Mouse (Mus musculus) granulocyte monocyte progenitor cell, adult 5-6 weeks (primary cell): Measurements from ENCODE around the gene Nudt16l1. TPM values are rescaled to one million over a fixed set of nuclear protein-coding genes. Genes with fewer than 3 reads are reported as not detected.
A peak's percentile ranks its signal among the peaks of the same experiment; 100 is the strongest.

ENCODE experiments used
- ATAC-seq: replicated peaks from 2 replicates; pipeline ENCODE4 v1.8.0; 2016; ENCODE audit warnings: mild to moderate bottlenecking, moderate TSS enrichment, inconsistent platforms; ENCODE audit not compliant: poor library complexity, severe bottlenecking
- total RNA-seq, 2 experiments: library from RNA; stranded (forward) in 1 of 2; stranded (reverse) in 1 of 2; fragments of 200-712, 200-1000 nt in 1 of 2; fragments of >200 nt in 1 of 2; fragmentation: Nextera tagmentation in 1 of 2; gene quantifications; 2 replicates each; pipeline ENCODE4 v1.2.3; 2014 to 2017

The Nudt16l1 gene
- total RNA-seq, 2 experiments from 2014 or later, result 15.8 to 51.5 TPM

- ATAC-seq, result no peak
Measured at GRCm38 (mm10) chr16:4945415-4945814, 6.9 kb downstream of the Nudt16l1 start.

- ATAC-seq, result no peak
Measured at GRCm38 (mm10) chr16:4946155-4946554, 7.6 kb downstream of the Nudt16l1 start.

- ATAC-seq, result no peak
Measured at GRCm38 (mm10) chr16:4947378-4947777, 8.8 kb downstream of the Nudt16l1 start.

- ATAC-seq, result no peak
Measured at GRCm38 (mm10) chr16:4956609-4957008, 18.0 kb downstream of the Nudt16l1 start.

GRCm38 (mm10) chr16:4957446-4957845, 18.9 kb downstream of the Nudt16l1 start:
- no peak for ATAC-seq

DNA sequence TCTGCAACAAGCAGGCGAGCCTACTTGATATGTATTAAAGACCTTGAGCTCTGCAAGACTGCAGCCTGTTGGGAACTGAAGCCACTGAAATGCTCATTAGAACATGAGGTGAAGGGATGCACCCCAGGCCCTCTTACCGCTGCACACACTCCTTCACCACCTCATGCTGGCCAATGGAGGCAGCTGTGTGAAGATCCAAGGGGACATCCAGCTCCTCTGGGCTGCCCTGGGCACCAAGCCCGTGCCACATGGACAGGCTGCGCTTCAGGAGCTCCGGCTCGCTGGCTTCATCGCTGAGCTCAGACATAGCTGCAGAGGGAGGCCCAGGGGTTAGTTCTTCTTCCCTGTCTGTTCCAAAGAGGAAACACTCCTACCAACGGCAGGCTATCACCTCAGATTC, 21.7 kb downstream of the Nudt16l1 start:
- peak; percentile 25 for ATAC-seq

DNA sequence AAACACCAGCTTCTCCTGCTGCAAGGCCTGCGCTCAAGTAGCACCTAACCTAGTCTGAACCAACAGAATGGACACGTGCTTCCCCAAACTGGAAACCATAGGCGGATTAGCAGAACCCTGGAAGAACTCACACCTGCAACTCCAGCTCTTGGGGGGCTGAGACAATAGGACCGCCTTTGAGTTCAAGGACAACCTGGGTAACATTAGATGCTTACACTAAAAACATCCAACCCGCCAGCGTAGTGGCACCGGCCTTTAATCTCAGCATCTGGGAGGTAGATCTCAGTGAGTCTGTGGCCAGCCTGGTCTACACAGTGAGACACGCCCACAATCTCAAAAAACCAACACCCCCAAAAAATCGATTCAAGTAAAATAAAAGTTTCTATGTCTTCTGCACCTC, 24.8 kb downstream of the Nudt16l1 start:
- no peak for ATAC-seq

GRCm38 (mm10) chr16:4963797-4964709, 25.5 kb downstream of the Nudt16l1 start, which contains the start of gene Anks3:
Gene Anks3 (minus strand): TSS chr16:4964205.
- ATAC-seq, result peak; percentile 84

DNA sequence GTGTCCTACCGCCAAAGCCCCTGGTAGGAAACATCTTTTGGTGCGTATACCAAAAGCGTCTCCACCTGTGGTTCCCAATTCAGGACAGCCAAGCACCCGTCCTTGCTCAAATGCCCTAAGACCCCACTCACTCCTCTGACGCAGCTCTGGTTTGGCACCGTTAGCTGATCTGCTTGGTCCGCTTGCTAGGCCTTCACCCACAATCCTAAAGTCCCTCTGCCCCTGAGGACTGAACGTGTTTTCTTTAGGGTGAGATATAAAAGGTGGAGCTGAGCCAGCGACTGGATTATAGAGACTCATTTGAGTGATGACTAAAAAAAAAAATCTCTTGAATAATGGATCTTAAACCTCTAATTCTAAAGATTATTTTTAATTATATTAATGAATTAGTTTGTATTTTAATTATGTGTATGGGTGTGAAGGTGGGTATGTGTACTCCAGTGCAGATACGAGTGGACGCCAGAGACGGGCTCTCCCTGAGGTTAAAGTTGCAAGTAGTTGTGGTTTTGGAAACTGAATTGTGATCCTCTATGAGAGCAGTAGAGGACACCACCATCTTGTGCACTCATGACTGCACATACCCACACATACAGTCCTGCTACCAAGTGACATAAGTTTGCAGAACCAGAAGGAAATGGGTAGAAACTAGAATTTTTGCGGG, 26.3 kb downstream of the Nudt16l1 start:
- ATAC-seq, result no peak

GRCm38 (mm10) chr16:4965392-4966129, 27.0 kb downstream of the Nudt16l1 start:
- no peak for ATAC-seq

DNA sequence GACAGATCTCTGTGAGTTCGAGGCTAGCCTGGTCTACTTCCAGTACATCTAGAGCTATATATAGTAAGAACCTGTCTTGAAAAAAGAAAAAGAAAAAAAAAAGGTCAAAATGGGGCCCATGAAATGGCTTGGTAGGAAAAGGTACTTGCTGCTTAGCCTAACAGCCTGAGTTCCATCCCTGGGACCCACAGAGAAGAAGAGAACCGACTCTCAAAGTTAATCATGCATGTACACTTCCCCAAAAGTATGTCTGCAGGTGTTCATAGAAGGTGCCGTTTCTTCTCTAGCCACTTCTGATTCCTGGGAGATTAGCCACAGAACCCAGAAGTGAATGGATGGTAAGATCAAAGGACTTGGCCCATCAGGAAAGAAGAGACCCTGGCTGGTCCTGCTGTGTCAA, 29.9 kb downstream of the Nudt16l1 start:
- no peak for ATAC-seq

DNA sequence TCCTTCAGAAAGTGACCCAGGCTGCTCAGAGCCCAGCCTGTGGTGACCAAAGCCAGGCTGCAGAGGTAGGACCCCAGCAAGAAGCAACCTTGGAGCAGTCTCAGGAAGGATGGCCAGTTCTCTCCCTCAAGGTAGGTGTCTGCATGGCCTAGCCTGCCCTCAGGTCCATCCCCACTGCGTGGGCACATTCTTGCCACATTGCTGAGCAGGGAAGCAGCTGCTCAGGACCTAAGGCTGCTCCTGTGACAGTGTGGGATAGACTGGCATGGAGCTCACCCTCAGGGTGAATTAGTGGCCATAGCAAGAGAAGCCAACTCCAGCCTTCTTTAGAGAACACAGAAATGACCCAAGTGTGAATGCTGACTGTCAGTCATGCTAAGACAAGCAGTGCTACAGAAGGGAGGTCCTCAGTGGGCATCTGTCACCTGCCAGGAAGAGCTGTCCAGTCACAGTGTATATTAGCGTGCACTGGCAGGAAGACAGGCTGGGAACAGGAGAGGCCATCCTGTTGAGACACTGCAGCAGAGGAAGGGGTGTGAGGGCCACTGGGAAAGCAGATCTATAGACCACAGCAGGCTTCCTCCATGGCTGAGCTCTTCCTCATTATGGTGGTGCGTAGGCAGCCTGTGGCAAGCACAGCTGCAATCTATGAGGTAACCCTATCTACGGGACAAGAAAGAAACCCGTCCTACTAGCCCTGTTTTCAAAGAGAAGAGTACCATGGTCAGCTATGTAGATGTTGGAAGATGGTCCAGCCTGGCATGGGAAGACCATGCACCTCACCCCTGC, 30.7 kb downstream of the Nudt16l1 start:
- peak; percentile 93 for ATAC-seq

DNA sequence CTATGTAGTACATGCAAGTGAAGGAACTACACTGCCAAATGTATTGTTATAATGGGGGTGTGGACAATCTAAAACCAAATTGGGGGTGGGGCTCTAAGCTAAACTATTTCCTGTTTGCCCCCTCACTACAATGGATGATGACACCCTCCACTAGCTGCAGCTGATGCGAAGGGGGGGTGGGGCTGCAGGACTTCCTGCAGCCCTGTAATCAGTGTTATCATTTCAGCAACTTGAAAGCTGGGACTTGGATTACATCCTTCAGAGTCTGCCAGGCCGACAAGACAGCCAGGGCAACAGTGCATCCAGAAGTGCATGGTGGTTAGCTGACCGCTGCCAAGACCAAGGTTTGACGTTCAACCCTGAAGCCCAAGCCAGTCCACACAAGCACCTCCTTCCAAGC, 33.1 kb downstream of the Nudt16l1 start:
- ATAC-seq, result no peak

DNA sequence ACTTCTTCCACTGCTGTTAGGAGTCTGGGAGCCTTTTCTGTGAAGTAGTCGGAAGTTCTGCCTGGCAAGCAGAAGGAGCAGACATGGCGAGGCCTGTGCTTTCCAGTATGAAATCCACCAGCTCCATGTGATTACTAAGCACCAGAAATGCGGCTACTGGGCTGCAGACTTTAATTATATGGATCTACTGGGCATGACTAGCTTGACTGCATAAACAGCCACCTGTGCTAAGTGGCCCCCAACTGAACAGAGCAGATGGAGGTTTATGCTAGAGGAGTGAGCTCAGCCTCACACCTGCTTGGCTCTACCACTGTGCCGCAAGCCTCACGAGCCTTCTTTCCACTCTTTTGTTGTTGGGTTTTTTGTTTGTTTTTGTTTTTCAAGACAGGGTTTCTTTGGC, 36.0 kb downstream of the Nudt16l1 start:
- no peak for ATAC-seq

DNA sequence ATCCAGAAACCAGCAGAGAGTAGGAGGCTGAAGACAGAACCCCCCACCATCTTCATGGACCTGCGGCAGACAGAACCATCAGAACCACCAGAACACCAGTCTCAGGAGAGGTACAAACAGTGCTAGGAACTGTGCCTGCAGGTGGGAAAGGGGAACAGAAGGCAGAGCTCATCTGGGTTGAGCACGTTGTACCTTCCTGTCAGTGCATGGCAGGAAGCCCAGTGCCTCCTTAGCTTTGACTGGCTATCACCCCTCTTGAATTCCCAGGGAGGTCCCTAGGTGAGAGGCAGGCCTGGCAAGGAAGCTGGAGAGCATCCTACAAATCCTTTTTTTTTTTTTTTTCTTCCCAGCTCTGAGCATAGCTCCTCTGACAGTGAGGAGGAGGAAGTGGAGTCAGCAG, 37.6 kb downstream of the Nudt16l1 start:
- ATAC-seq, result no peak

DNA sequence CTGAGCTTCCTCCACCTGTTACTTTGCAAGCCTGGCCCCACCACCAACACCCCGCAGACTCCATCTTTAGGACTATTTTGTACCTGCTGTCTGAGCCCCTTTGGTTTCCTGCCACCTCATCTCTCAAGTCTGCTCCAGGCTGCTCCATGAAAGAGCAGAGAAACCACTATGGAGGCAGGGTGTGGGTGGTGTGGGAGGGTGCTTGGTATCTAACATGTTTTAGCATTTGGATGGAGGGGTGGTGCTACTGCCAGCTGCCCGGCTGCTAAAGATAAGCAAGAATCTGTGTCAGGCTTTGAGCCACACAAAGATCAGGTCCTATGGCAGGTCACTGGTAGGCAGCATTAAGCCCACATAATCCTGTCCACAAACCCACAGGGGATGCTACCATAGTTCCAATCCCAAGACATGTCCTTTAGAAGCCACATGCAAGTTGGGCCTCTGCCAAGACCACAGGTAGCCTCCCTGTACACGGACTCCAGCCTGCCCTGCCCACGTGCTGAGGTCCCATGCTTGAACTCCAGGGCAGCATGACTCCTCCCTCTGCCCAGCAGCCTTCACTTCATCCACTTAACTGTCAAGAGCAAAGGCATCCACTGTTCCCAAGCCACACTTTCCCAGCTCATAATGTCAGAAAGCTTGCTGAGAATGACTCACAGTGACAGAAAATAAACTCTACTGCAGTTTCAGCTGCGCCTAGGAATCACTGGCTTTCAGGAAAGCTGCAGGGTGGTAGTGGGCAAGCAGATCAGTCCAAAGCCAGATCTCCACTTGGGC, 39.9 kb downstream of the Nudt16l1 start:
- no peak for ATAC-seq

- ATAC-seq, result peak; percentile 83
Measured at GRCm38 (mm10) chr16:4979755-4980380, 41.3 kb downstream of the Nudt16l1 start.

GRCm38 (mm10) chr16:4984717-4985116, 46.2 kb downstream of the Nudt16l1 start:
- no peak for ATAC-seq
